Mouse (Mus musculus) gastrocnemius, adult 2 months (tissue): Measurements from ENCODE around the gene Ano1. TPM values are rescaled to one million over a fixed set of nuclear protein-coding genes. Genes with fewer than 3 reads are reported as not detected.
A peak's percentile ranks its signal among the peaks of the same experiment; 100 is the strongest.

Experiments
- DNase-seq: peaks from one replicate; pipeline ENCODE4 v3.0.0; 2022
- H3K27ac ChIP-seq: fragments of 200-600 bp; 2 replicates; pipeline ENCODE4 v1.8.1; 2022; ENCODE audit warnings: mild to moderate bottlenecking
- H3K4me3 ChIP-seq: fragments of 200-600 bp; 2 replicates; pipeline ENCODE4 v1.8.1; 2022; ENCODE audit warnings: mild to moderate bottlenecking, moderate library complexity
- CTCF ChIP-seq: fragments of 200-600 bp; IDR thresholded peaks from 2 replicates; pipeline ENCODE4 v1.8.1; 2022; ENCODE audit warnings: antibody characterized with exemption, mild to moderate bottlenecking, moderate library complexity
- intact Hi-C: fragments of 180-260 bp; cut with DNase I; formaldehyde crosslinking; loops from one replicate; pipeline ENCODE4 v1.15.1; 2025
- total RNA-seq, 2 experiments: library from RNA; stranded (reverse); gene quantifications; 2 replicates each; pipeline ENCODE4 v1.2.3; 2021

Gene Ano1
- total RNA-seq, 2 experiments from 2014 or later, result 2.9 to 3.7 TPM

GRCm38 (mm10) chr7:144780190-144780589 lies 28.4 kb upstream of the Ano1 start:
- Histone ChIP-seq H3K4me3 (no peak overlapping the region), H3K27ac (no peak overlapping the region)
- intact Hi-C loops, result no loop called here
- no peak for DNase-seq
- no peak for TF ChIP-seq CTCF

GRCm38 (mm10) chr7:144779691-144780090 lies 27.9 kb upstream of the Ano1 start:
- TF ChIP-seq CTCF, result no peak
- intact Hi-C loops, result loop anchor here (5.0 kb wide), 1 partner anchor 562 kb away; no protein-coding TSS in a partner anchor
- DNase-seq, result no peak
- no peak overlapping the region for H3K4me3 ChIP-seq
- H3K27ac ChIP-seq, result no peak overlapping the region

GRCm38 (mm10) chr7:144777805-144778204 lies 26.0 kb upstream of the Ano1 start:
- no peak for DNase-seq
- no peak for TF ChIP-seq CTCF
- intact Hi-C loops, result loop anchor here (5.0 kb wide), 1 partner anchor 561 kb away; no protein-coding TSS in a partner anchor
- no peak overlapping the region for H3K4me3 ChIP-seq
- H3K27ac ChIP-seq, result no peak overlapping the region

- intact Hi-C loops, result loop anchor here (1.0 to 5.0 kb wide), 3 partner anchors 187 to 559 kb away; no protein-coding TSS in a partner anchor
- no peak overlapping the region for H3K27ac ChIP-seq
- TF ChIP-seq CTCF, result peak; percentile 91
- H3K4me3 ChIP-seq, result no peak overlapping the region
- DNase-seq, result peak; percentile 87
Observed at GRCm38 (mm10) chr7:144775804-144776447, 24.2 kb upstream of the Ano1 start.

- no peak for TF ChIP-seq CTCF
- no peak overlapping the region for H3K4me3 ChIP-seq
- intact Hi-C loops, result loop anchor here (1.0 to 5.0 kb wide), 2 partner anchors 186 to 558 kb away; no protein-coding TSS in a partner anchor
- no peak for DNase-seq
- no peak overlapping the region for H3K27ac ChIP-seq
Observed at GRCm38 (mm10) chr7:144775214-144775613, 23.4 kb upstream of the Ano1 start.

- TF ChIP-seq CTCF, result no peak
- DNase-seq, result no peak
- H3K4me3 ChIP-seq, result no peak overlapping the region
- intact Hi-C loops, result no loop called here
- no peak overlapping the region for H3K27ac ChIP-seq
Observed at GRCm38 (mm10) chr7:144774283-144774682, 22.5 kb upstream of the Ano1 start.

GRCm38 (mm10) chr7:144770116-144770515 lies 18.3 kb upstream of the Ano1 start:
- H3K4me3 ChIP-seq, result no peak overlapping the region
- intact Hi-C loops, result no loop called here
- no peak for DNase-seq
- H3K27ac ChIP-seq, result no peak overlapping the region
- no peak for TF ChIP-seq CTCF

GRCm38 (mm10) chr7:144769434-144770080 lies 17.8 kb upstream of the Ano1 start:
- intact Hi-C loops, result no loop called here
- no peak for DNase-seq
- no peak for TF ChIP-seq CTCF
- H3K27ac ChIP-seq, result no peak overlapping the region
- no peak overlapping the region for H3K4me3 ChIP-seq

- intact Hi-C loops, result no loop called here
- Histone ChIP-seq H3K4me3 (no peak overlapping the region), H3K27ac (no peak overlapping the region)
- no peak for TF ChIP-seq CTCF
- no peak for DNase-seq
Observed at GRCm38 (mm10) chr7:144768845-144769244, 17.1 kb upstream of the Ano1 start.

GRCm38 (mm10) chr7:144764537-144765282 lies 12.9 kb upstream of the Ano1 start:
- intact Hi-C loops, result no loop called here
- TF ChIP-seq CTCF, result no peak
- DNase-seq, result peak; percentile 48
- H3K4me3 ChIP-seq, result no peak overlapping the region
- peak overlapping the region; percentile 70 for H3K27ac ChIP-seq

GRCm38 (mm10) chr7:144764013-144764412 lies 12.2 kb upstream of the Ano1 start:
- Histone ChIP-seq H3K27ac (peak overlapping the region; percentile 70), H3K4me3 (no peak overlapping the region)
- intact Hi-C loops, result no loop called here
- peak; percentile 39 for DNase-seq
- no peak for TF ChIP-seq CTCF

- DNase-seq, result peak; percentile 48
- intact Hi-C loops, result no loop called here
- TF ChIP-seq CTCF, result no peak
- Histone ChIP-seq H3K4me3 (no peak overlapping the region), H3K27ac (peak overlapping the region; percentile 70)
Observed at GRCm38 (mm10) chr7:144762496-144763235, 10.9 kb upstream of the Ano1 start.
